Comparison of ENCODE assay signal across 31 mouse cellular contexts in the genomic region with DNA sequence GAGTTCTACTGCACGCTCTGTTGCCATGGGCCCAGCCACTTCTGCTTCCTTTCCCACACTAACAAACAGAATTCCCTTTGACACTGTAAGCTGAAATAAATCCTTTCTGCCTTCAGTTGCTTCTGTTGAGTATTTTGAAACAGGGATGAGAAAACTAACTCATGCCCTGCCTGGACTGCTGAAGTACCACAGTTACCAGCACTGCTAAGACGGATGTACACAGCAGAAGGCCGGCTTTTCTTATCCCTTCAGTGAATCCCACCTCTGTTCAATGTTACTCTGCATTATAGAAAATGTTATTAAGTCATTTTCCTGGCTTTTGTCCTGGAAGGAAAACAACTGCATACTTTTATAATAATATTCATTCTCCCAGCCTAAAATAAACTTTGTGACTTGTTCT. TPM values are rescaled to one million over a fixed set of nuclear protein-coding genes. Genes with fewer than 3 reads are reported as not detected.
DNase-seq lines count a peak whose midpoint lies in the region; ATAC-seq and TF ChIP-seq lines count a peak whose summit lies in the region.
"Had no signal": no experiment of that assay in that cellular context is flagged by ENCODE, and none has a peak within 500 bp of the region (broad histone marks: within the 10 kb centered on the region; RNA-seq: fewer than 3 reads in every experiment).

No protein-coding gene starts in this region.

- no peak overlapping the region for H3K4me2 ChIP-seq in heart, embryonic 11.5 days
- H3K4me2 ChIP-seq in embryonic facial prominence, embryonic 15.5 days (replicated peaks): no peak overlapping the region
- no peak overlapping the region for H3K4me2 ChIP-seq in stomach, postnatal 0 days (replicated peaks; ENCODE audit: low read depth)
- H3K4me2 ChIP-seq: embryonic facial prominence, embryonic 13.5 days; forebrain, embryonic 12.5 days; hindbrain, embryonic 15.5 days; liver, embryonic 12.5 days; midbrain, embryonic 13.5 days; neural tube, embryonic 12.5 days had no signal

- no peaks in the 10 kb centered on the region for H3K4me1 ChIP-seq in heart, embryonic 11.5 days (ENCODE audit: control insufficient read depth, insufficient read depth, low read length)
- peaks cover 6% of the 10 kb centered on the region; the same call in 1 of the 2 replicates for H3K4me1 ChIP-seq in embryonic facial prominence, embryonic 15.5 days
- no peaks in the 10 kb centered on the region for H3K4me1 ChIP-seq in stomach, postnatal 0 days (replicated peaks; ENCODE audit: control insufficient read depth, insufficient read depth)
- H3K4me1 ChIP-seq: forebrain, embryonic 12.5 days; heart, embryonic 10.5 days; liver, embryonic 12.5 days; megakaryocyte, embryonic 14.5 days; neural tube, embryonic 12.5 days had no signal

- ATAC-seq in heart, embryonic 11.5 days (replicated peaks; ENCODE audit: insufficient number of reproducible peaks, low FRiP score, low TSS enrichment): no peak
- no peak for ATAC-seq in embryonic facial prominence, embryonic 15.5 days (ENCODE audit: insufficient number of reproducible peaks, low FRiP score, low TSS enrichment, low read depth)
- peak; percentile 60; the same call in 1 of the 2 replicates for ATAC-seq in stomach, postnatal 0 days (ENCODE audit: low FRiP score, low TSS enrichment)
- ATAC-seq: forebrain, postnatal 0 days; liver, embryonic 12.5 days; liver, postnatal 0 days; midbrain, embryonic 13.5 days; Patski had no signal

- no peaks in the 10 kb centered on the region for H3K9me3 ChIP-seq in heart, embryonic 11.5 days (replicated peaks; ENCODE audit: control insufficient read depth, low read length)
- no peaks in the 10 kb centered on the region for H3K9me3 ChIP-seq in embryonic facial prominence, embryonic 15.5 days (replicated peaks)
- H3K9me3 ChIP-seq in stomach, postnatal 0 days (ENCODE audit: control insufficient read depth, low read length): no peaks in the 10 kb centered on the region
- H3K9me3 ChIP-seq: embryonic facial prominence, embryonic 13.5 days; forebrain, embryonic 12.5 days; heart, embryonic 10.5 days; hindbrain, embryonic 15.5 days; liver, embryonic 12.5 days; megakaryocyte, embryonic 14.5 days; midbrain, embryonic 13.5 days; neural tube, embryonic 12.5 days had no signal

- intact Hi-C loops in left cerebral cortex, adult 2 months (cut with DNase I): no loop called here
- intact Hi-C loops in left cerebral cortex, postnatal 14 days (cut with DNase I): no loop called here

- no peak overlapping the region for H3K4me3 ChIP-seq in heart, embryonic 11.5 days (ENCODE audit: low read depth, low read length)
- H3K4me3 ChIP-seq in left cerebral cortex, adult 2 months: no peak overlapping the region
- no peak overlapping the region for H3K4me3 ChIP-seq in embryonic facial prominence, embryonic 15.5 days (replicated peaks)
- H3K4me3 ChIP-seq in stomach, postnatal 0 days (ENCODE audit: low read depth, low read length): no peak overlapping the region
- H3K4me3 ChIP-seq: embryonic facial prominence, embryonic 13.5 days; forebrain, embryonic 12.5 days; heart, embryonic 10.5 days; hindbrain, embryonic 15.5 days; liver, embryonic 12.5 days; megakaryocyte, embryonic 14.5 days; midbrain, embryonic 13.5 days; neural tube, embryonic 12.5 days had no signal

- no peaks in the 10 kb centered on the region for H3K36me3 ChIP-seq in heart, embryonic 11.5 days (ENCODE audit: control insufficient read depth, insufficient read depth, low read length)
- H3K36me3 ChIP-seq in embryonic facial prominence, embryonic 15.5 days: no peaks in the 10 kb centered on the region
- H3K36me3 ChIP-seq in stomach, postnatal 0 days (ENCODE audit: control insufficient read depth, insufficient read depth, low read length): no peaks in the 10 kb centered on the region
- H3K36me3 ChIP-seq: embryonic facial prominence, embryonic 13.5 days; forebrain, embryonic 12.5 days; heart, embryonic 10.5 days; hindbrain, embryonic 15.5 days; liver, embryonic 12.5 days; midbrain, embryonic 13.5 days; neural tube, embryonic 12.5 days had no signal

- no peaks in the 10 kb centered on the region for H3K27me3 ChIP-seq in heart, embryonic 11.5 days (ENCODE audit: control insufficient read depth, insufficient read depth, low read length)
- H3K27me3 ChIP-seq in embryonic facial prominence, embryonic 15.5 days: no peaks in the 10 kb centered on the region
- no peaks in the 10 kb centered on the region for H3K27me3 ChIP-seq in stomach, postnatal 0 days (ENCODE audit: control insufficient read depth, insufficient read depth, low read length)
- H3K27me3 ChIP-seq: embryonic facial prominence, embryonic 13.5 days; forebrain, embryonic 12.5 days; hindbrain, embryonic 15.5 days; liver, embryonic 12.5 days; megakaryocyte, embryonic 14.5 days; midbrain, embryonic 13.5 days; neural tube, embryonic 12.5 days; Patski had no signal

- no peak overlapping the region for H3K27ac ChIP-seq in heart, embryonic 11.5 days (ENCODE audit: low read depth, low read length)
- H3K27ac ChIP-seq in left cerebral cortex, adult 2 months: peak overlapping the region; percentile 73
- peak overlapping the region; percentile 34; the same call in 1 of the 2 replicates for H3K27ac ChIP-seq in embryonic facial prominence, embryonic 15.5 days (replicated peaks)
- peak overlapping the region; percentile 36; the same call in 1 of the 2 replicates for H3K27ac ChIP-seq in stomach, postnatal 0 days (replicated peaks)
- H3K27ac ChIP-seq: embryonic facial prominence, embryonic 13.5 days; forebrain, embryonic 12.5 days; heart, embryonic 10.5 days; hindbrain, embryonic 15.5 days; liver, embryonic 12.5 days; midbrain, embryonic 13.5 days; neural tube, embryonic 12.5 days had no signal

- TF ChIP-seq EP300 in stomach, postnatal 0 days (optimal IDR thresholded peaks at IDR 0.05): no peak

- H3K9ac ChIP-seq in heart, embryonic 11.5 days (ENCODE audit: low read depth, low read length): no peak overlapping the region
- H3K9ac ChIP-seq in embryonic facial prominence, embryonic 15.5 days: no peak overlapping the region
- no peak overlapping the region for H3K9ac ChIP-seq in stomach, postnatal 0 days (ENCODE audit: low read length)
- H3K9ac ChIP-seq: embryonic facial prominence, embryonic 13.5 days; forebrain, embryonic 12.5 days; forebrain, postnatal 0 days; hindbrain, embryonic 15.5 days; liver, embryonic 12.5 days; liver, postnatal 0 days; midbrain, embryonic 13.5 days; neural tube, embryonic 12.5 days had no signal

- 85% methylated on average over 3 of the region's 3 CpGs for WGBS in heart, embryonic 11.5 days (ENCODE audit: insufficient replicate concordance)
- WGBS in embryonic facial prominence, embryonic 15.5 days: 70% methylated on average over 3 of the region's 3 CpGs
- 65% methylated on average over 3 of the region's 3 CpGs for WGBS in stomach, postnatal 0 days

- TF ChIP-seq CTCF in left cerebral cortex, adult 2 months (IDR thresholded peaks at IDR 0.05): no peak
- no peak for TF ChIP-seq CTCF in stomach, postnatal 0 days (IDR thresholded peaks at IDR 0.05; ENCODE audit: low read depth)

- DNase-seq in heart, adult 11 months: peak; percentile 80
- no peak for DNase-seq in left cerebral cortex, adult 2 months (ENCODE audit: extremely low spot score in 1 of 2, low spot score in 2 of 2)
- no peak for DNase-seq in left cerebral cortex, postnatal 14 days (ENCODE audit: low spot score in 2 of 2)
- DNase-seq in stomach, postnatal 0 days (ENCODE audit: low spot score): no peak
- DNase-seq in retina, postnatal 1 day: no peak
- DNase-seq: adrenal gland, adult 8-10 months; cerebellum, adult 8-10 months; cerebellum, postnatal 25 days; embryo, embryonic 11 days; forebrain, postnatal 0 days; gastrocnemius, postnatal 10 days; kidney, adult 11 months; kidney, postnatal 14 days; left cerebral cortex, postnatal 4 days; liver, postnatal 0 days; lung, postnatal 4 days; right cerebral cortex, postnatal 4 days had no signal

RNA-seq across cellular contexts. Expression of a gene that starts 45.7 kb away (rescaled TPM):
- polyA plus RNA-seq in heart, embryonic 11.5 days (2014; fragmentation: Nextera tagmentation; extraction: Ambion mirVana): 116 and 122 TPM in 2 replicates
- total RNA-seq in left cerebral cortex, adult 2 months (2021): 1,000 to 10,000 TPM; 1,948 to 2,026 TPM
- 1,000 to 10,000 TPM; 2,228 to 2,322 TPM for total RNA-seq in left cerebral cortex, postnatal 14 days (2021)
- polyA plus RNA-seq in embryonic facial prominence, embryonic 15.5 days (2015; fragmentation: Nextera tagmentation; extraction: Ambion mirVana): 219 and 229 TPM in 2 replicates
- 133 and 175 TPM in 2 replicates for polyA plus RNA-seq in stomach, postnatal 0 days (2015; fragmentation: Nextera tagmentation; extraction: Ambion mirVana)
- total RNA-seq: granulocyte monocyte progenitor cell, adult 5-6 weeks; hematopoietic stem cell, adult 5-6 weeks; MEL had no signal
